Mouse (Mus musculus): Measurements from ENCODE around the gene Itprid1.

DNA sequence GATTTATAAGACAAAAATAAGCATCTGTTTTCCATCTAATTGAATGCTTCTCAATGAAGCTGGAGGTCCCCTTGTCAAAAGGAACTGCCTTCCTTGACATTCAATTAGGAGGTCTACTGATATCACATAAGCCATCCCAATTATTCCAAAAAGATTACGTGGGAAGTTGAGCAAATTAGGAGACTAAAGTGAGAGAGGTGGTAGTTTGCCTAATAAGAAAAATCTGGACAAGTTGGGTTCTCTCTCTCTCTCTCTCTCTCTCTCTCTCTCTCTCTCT is 65.6 kb downstream of the Itprid1 start:
- TF ChIP-seq CTCF (IDR thresholded peaks at IDR 0.05; ENCODE audit: low read depth) (no peak), EP300 (IDR thresholded peaks at IDR 0.05; ENCODE audit: low read depth) (no peak)
